Mouse (Mus musculus) left cerebral cortex, adult 2 months (tissue): ENCODE measurements at regions not wholly inside any gene's neighbourhood (a gene's known extent, or its start where the extent isn't known, plus 50 kb on each side); places are given as distances from the start of the nearest gene placed in this dataset.
A peak's percentile ranks its signal among the peaks of the same experiment; 100 is the strongest.

Experiments used
- DNase-seq, 2 experiments: peaks; one replicate each; pipeline ENCODE4 v3.0.0; 2021 to 2022; ENCODE audit warnings: low spot score in 2 of 2, mixed read lengths in 1 of 2; ENCODE audit errors: extremely low spot score in 1 of 2
- H3K27ac ChIP-seq: fragments of 200-600 bp; 2 replicates; pipeline ENCODE4 v1.8.1; 2022
- H3K4me3 ChIP-seq: fragments of 200-600 bp; 2 replicates; pipeline ENCODE4 v1.8.1; 2022
- CTCF ChIP-seq: fragments of 200-600 bp; IDR thresholded peaks from 2 replicates; pipeline ENCODE4 v1.8.1; 2022; ENCODE audit warnings: antibody characterized with exemption, mild to moderate bottlenecking, moderate library complexity
- intact Hi-C: fragments of 180-260 bp; cut with DNase I; formaldehyde crosslinking; loops from one replicate; pipeline ENCODE4 v1.15.1; 2025

DNA sequence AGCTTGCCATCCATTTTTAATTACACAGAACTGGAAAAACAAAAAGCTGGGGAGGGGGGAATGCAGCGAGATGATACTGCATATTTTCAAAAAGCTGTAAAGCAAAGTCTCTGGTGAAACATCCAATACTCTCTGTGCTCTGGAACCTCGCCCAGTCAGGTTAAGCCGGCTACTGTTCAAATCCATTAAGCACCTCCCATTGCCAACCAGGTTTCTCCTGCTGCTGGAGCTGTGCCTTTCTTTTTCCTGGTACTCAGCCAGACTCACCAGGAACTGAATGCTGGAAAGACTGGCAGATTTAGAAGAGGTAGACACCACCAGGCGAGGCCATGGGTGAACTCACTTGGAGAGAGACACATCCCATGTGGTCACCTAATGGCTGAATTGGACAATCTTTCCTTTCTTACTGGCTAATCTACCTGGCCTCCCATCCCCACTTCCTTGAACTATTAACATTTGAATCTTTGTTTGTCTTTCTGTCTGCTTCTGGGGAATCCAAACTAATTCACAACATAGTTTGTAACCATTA lies 1250.8 kb upstream of the Jmjd1c start:
- intact Hi-C loops = no loop called here
- TF ChIP-seq CTCF = no peak
- no peak overlapping the region for H3K4me3 ChIP-seq
- H3K27ac ChIP-seq = no peak overlapping the region
- no peak for DNase-seq

DNA sequence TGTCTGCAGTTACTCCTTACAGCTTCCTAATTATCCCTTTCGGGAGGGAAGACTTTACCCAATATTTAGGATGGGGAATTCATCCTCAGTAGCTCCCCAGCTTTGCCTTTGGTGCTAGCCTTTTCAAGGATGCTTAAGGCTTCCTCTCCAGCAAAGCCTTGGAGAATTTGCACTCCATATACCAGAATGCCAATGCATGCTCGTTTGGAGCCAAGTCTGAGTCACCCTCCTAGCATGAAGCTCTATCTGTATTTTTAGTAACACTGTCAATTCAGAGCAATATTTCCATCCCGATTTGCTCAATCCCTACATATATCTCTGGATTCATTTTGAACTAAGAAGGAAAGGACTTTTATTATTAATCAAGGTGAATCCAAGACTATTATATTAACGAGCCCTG lies 1249.8 kb upstream of the Jmjd1c start:
- peak overlapping the region; percentile 25 for H3K27ac ChIP-seq
- intact Hi-C loops = no loop called here
- TF ChIP-seq CTCF = no peak
- peak in 1 of 2 experiments; percentile 15 for DNase-seq
- no peak overlapping the region for H3K4me3 ChIP-seq

DNA sequence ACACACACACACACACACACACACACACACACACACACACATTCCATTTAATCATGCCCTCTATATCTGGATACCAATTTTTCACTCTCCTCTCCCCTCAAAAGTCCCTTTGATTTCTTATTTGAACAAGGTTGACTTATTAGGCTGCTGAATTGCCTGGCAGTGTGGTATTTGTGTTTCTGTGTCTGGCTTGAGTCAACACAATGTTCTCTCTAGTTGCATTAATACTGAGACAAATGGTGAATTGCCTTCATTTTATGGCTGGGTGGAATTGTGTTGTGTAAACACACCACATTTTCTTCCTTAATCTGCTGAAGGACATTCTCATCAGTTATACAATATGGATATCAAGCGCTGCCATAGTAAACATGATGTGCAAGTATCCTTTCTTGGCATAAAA lies 1248.3 kb upstream of the Jmjd1c start:
- no peak for TF ChIP-seq CTCF
- intact Hi-C loops = no loop called here
- H3K4me3 ChIP-seq = no peak overlapping the region
- DNase-seq = no peak
- H3K27ac ChIP-seq = no peak overlapping the region

DNA sequence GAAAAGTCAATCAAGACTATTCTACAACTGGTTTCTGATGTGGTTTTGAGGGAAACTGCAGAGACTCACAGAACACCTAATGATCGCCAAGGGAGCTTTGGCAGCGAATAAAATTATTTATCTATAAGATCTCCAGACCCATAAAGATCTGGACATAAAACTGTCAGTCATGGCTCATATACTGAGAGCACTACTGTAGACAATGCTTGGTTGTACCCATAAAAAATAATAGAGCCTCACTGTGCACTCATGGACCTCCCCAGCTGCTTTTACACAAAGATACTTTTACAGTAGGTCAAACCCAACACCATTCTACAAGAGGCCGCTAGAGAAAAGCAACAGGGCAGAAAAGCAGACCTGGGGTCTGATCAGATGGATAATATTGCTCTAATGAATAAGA lies 1206.0 kb upstream of the Jmjd1c start:
- no peak for DNase-seq
- TF ChIP-seq CTCF = no peak
- no peak overlapping the region for H3K27ac ChIP-seq
- H3K4me3 ChIP-seq = no peak overlapping the region
- intact Hi-C loops = no loop called here

DNA sequence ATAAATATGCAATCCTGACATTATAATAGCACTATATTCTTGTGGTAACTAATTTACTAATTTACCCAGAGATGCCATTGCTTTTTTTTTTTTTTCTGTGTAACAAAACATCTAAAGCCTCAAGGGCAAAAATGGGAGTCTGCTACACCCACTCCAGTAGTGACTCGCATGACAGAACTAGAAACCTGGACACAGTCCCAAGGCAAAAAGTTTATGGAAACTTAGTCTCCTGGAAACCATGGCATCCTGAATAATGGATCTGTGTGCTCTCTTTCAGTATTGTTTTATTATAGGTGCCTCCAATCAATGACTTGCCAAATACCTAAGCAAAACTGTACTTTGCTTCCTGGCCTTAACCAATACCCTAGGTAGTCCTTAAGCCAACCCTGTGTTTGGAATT lies 1188.4 kb upstream of the Jmjd1c start:
- H3K4me3 ChIP-seq = no peak overlapping the region
- TF ChIP-seq CTCF = no peak
- H3K27ac ChIP-seq = no peak overlapping the region
- no peak for DNase-seq
- intact Hi-C loops = no loop called here

DNA sequence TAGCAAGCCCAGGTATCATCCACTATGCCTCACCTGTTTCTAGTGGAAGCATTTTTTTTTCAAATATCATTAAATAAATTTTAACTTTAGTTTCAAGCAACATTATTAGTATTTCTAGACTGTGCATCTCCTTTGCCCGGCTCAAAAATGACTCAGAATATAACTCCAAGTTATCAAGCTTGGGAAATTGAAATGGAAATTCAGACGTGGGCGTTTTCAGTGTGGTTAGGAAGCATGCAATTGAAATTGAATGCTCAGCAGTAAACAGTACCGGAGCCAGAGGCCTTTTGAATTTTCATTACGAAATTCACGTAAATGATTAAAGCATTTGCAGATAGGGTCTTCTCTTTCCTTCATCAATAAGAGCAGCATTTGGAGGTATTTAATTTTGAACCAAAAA lies 1183.4 kb upstream of the Jmjd1c start:
- DNase-seq = no peak
- Histone ChIP-seq H3K27ac (no peak overlapping the region), H3K4me3 (no peak overlapping the region)
- intact Hi-C loops = no loop called here
- TF ChIP-seq CTCF = no peak

DNA sequence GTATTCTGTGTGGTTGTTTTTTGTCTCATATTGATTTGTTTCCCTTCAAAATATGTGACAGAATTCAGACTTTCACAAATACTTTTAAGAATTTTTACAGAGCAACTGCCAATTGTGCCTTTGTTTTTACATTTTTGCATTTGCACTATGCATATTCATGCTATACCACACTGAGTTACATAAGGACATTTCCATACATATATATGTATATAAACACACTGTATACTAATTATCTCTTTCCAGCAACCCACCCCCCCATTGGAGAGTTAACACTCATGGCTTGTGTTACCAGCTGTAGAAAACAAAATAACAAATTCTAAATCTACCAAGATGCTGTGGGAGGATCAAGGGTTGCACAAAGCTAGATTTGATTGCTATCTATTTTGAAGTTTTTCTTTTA lies 1163.8 kb upstream of the Jmjd1c start:
- intact Hi-C loops = no loop called here
- DNase-seq = no peak
- H3K27ac ChIP-seq = no peak overlapping the region
- no peak overlapping the region for H3K4me3 ChIP-seq
- no peak for TF ChIP-seq CTCF

DNA sequence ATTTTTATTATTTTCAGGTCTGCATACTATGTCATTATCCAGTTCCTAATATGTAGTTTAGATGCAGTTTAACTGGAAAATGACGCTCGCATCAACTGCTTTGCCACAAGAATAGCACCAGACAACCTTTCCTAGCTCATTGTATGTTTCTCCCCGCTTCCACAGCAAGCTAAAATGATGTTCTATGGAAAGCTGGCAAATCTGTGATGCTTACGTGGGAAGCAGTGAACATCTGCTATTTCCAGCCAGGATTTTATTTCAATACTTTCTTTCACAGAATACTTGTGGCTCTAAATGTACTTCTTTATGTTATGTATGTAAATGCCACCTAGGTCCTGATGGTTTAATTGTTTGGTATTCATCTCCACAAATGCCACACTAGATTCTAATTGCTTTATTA lies 1147.3 kb upstream of the Jmjd1c start:
- intact Hi-C loops = no loop called here

DNA sequence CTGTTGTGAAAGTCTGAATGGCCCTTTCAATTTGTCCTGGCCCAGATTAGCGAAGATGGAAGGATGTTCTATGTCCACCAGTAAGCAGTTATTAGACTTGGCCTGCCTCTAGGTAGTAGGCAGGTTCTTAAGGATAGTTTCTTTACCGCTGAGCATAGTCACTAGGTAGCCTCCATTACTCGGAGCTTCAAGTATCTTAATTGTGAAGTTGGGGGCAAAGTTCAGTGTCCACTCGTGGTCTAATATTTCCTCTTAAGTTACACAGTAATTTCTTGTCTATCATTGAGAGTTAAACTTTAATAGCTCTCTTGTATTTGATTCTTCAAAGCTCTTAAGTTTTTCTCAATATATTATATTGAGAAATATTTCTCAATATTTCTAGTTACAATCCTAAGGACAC lies 1133.5 kb upstream of the Jmjd1c start:
- no peak for TF ChIP-seq CTCF
- DNase-seq = no peak
- intact Hi-C loops = no loop called here
- Histone ChIP-seq H3K27ac (no peak overlapping the region), H3K4me3 (no peak overlapping the region)

More for the DNA sequence above, 1147.3 kb upstream of the Jmjd1c start:
- H3K27ac ChIP-seq = no peak overlapping the region
- H3K4me3 ChIP-seq = no peak overlapping the region
- DNase-seq = no peak
- TF ChIP-seq CTCF = no peak

DNA sequence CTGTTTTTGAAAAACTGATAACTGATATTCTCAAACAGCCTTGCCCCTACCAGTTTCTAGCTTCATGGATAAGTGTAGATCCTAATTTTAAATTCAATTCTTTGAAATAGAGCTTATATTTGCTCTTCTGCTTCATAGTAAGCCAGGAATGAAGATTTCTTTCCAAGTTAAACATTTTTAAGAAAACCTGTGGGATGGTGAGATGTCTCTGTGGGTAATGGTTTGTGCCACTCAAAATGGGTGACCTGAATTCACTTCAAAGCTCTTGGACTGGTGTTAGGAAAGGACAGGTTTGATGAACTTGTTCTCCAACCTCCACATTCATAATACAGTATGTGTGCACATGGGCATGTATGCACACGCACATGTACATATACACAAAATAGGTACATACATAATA lies 1126.2 kb upstream of the Jmjd1c start:
- no peak for DNase-seq
- TF ChIP-seq CTCF = no peak
- intact Hi-C loops = no loop called here
- no peak overlapping the region for H3K27ac ChIP-seq
- no peak overlapping the region for H3K4me3 ChIP-seq
